Mouse (Mus musculus): ENCODE measurements around the gene Rpl36a-ps1.

GRCm38 (mm10) chr14:98971921-98972320 is 22.2 kb downstream of the Rpl36a-ps1 start:
- TF ChIP-seq EP300 (optimal IDR thresholded peaks at IDR 0.05): no peak
- TF ChIP-seq CTCF (IDR thresholded peaks at IDR 0.05; ENCODE audit: low read depth): no peak
